Mouse (Mus musculus) cerebellum, postnatal 25 days (tissue): ENCODE measurements around the gene Prss34.

Experiments used
- DNase-seq, 2 experiments: peaks; one replicate each; pipeline ENCODE4 v3.0.0; 2021; ENCODE audit warnings: mixed read lengths in 2 of 2

Gene Prss34

DNA sequence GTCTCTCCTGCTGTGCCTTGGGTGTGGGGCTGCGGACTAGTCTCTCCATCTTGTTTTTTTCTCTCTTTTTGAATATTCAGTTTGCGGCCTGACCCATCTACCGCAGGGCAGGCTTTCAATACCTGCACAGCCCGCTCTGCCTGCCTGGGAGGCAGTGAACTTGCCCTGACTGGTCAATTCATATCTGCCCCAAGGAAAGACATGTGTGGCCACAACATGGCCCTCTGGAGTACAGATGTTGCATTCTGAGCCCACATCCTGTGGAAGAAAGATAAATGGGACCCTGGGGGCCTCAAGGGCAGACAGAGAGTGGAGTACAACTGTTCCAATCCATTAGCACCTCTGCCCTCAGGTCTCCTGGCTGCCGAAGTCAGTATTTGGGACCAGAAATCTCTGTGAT, at the start of gene Prss34:
Gene Prss34, plus strand, starts transcription at position 301 of the 400 bp plus-strand sequence.
- DNase-seq = no peak

DNA sequence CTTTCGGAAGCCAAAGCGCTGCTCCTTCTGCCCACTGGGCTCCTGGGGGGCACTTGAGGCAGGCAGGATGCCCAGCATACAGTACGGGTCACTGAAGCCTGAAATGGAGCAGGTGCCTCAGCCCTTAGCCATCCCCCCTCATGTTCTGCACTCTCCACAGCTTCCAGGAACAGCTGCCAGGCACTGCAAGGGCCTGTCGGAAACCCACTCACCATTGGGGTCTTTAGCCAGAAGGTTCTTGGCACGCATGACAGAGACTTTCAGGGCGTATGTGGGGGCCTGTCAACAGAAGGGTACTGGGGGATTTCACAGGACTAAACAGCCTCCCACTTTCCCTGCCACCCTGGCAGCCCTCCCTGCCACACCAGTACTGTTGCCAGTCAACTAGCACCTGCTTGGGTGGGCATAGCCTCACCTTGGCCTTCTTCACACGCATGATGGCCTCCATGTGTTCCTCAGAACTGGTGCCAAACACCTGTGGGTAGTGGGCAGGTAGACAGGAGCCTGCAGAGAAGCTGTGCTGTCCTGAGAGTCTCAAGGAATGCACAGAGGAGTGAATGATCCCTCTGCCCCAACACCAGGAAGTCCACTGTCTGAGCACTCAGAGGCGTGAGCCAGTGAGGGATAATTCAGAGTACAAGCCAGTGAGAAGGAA, 47.9 kb upstream of the Prss34 start:
- peak in 1 of 2 experiments; percentile 37 for DNase-seq

DNA sequence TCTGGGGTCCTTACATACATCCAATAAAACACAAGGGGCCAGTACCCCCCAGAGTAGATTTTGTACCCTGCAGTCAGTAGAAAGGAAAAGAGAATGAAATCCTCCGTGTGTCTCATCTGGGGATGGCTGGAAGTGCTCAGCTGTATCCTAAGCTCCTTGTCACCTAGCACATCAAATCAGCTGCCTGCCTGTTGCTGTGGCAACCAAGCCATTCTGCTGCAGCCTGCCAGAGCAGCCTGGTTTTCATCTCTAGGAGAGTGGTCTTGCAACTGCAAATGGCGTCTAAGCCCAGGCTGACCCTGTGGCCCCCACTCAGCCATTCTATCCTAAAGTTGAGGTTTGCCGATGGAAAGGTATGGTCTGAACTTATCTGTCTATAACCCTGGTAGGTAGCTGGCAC, 45.6 kb upstream of the Prss34 start:
- DNase-seq = no peak

DNA sequence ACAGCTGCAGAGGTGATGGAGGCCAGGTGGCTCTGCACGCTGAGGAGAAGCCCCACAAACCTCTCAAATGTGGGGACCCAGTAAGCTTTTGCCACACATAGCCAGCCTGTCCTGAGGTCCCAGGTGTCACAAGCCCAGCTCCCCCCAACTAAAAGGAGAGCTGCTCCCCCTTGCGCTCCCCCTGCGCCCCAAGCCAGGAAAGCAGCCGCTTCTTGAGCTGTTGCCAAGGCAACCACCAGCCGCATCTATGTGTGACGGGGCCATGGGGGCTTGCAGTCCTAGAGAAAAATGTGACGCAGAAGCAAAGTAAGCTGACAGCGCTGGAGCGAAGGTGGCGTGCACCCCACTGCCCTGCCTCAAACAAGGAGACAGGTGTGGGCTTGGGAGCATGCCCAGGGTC, 44.4 kb upstream of the Prss34 start:
- DNase-seq = no peak

DNA sequence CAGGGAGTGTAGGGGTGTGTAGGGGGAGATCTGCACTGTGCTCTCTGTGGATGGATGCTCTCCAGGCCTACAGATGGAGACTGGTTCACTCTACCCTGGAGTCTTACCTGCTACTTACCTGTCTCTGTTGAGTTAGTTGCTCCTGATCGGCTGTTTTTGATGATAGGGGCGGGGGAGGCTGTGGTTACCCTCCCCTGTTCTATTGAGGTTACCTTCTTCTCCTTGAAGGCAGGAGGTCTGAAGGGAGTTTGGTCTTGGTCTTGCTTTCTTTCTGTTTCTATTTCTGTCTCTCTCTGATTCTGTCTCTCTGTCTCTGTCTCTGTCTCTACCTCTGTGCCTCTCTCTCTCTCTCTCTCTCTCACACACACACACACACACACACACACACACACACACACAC, 43.1 kb upstream of the Prss34 start:
- DNase-seq = no peak

DNA sequence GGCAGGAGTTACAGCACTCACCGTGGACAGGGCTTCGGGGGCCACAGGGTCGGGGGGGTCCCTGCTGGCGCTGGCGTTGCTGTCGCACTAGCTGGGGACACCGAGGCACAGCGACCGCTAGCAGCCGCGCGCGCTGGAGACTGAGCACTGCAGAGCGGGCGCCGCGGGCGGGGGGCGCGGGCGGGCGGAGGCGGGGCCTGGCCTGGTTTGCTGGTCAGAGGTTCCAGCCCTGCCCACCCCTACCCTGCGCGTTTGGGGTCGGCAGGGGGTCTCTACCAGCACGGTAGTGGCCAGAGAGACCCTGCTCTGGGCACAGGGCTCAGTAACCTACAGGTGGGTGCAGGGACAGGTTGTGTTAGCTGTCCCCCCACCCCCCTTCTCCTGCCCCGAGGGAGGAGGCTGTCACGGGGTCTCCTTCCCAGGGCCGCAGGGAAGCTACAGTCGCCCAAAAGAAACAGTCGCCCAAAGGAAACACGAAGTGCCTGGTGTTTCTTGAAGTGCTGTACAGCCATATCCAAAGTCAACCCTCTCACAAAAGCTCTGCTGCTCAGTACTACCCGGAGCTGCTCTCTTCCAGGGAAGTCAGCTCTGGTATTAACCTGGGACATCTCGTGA, 41.9 kb upstream of the Prss34 start, which contains the start of gene Baiap3:
Gene Baiap3, minus strand, starts transcription at position 225 of the 615 bp plus-strand sequence.
- no peak for DNase-seq

DNA sequence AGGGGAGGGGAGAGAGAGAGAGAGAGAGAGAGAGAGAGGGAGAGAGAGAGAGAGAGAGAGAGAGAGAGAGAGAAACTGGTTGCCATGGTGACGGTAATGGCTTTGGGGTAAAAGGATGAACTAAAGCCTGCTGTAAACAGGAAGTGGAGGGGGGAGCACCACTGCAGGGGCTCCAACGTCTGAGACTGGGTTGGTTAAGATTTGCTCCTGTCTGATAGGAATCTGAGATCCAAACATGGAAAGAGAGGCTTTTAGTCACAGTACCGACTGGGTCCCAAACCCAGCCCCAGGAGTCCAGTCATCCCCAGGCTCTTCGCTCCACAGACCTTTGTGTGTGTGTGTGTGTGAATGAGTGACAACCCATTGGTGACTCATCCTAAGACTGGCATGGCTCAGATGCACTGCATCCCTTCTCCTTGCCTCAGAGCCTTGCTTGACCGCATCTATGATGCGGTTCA, 40.4 kb upstream of the Prss34 start:
- DNase-seq = no peak

DNA sequence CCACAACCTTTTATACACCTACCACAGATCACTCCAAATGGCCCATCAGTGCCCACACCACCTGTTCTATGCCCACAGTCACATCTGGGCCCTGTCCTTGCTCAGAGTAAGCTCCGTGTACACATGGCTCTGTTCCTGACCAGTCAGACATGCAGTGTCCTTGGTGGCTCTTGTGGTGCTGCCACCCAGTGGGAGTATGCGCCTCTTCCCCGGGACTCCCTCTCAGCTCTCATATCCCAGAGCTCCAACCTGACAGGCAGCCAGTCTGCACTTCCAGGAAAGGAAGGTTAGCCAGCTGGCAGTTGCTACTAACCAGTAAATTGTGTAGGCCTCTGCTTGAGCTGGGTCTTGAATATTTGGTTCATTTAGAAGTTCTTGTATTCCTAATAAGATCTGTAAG, 33.7 kb upstream of the Prss34 start:
- peak; percentile 45 to 59 for DNase-seq

DNA sequence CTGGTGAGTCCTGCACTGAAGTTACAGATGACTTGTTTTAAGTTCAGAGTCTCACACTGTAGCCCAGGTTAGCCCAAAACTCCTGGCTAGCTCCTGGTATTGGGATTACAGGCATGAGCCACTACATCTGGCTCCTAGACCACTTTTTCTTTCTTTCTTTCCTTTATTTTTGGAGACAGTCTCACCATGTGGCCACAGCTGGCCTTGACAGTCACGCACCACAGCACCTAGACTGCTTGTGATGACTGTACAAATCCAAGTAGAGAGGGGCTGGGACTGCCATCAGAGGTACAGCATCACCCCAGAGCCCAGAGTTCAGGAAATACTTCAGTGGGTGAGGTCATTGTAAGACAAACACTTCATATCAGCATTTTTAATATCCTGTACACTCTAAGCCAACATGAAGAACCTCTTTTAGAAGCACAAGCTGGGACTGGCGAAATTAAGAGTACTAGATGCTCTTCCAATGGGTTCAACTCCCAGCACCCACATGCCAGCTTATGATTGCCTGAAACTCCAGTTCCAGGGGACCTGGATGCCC, 27.3 kb upstream of the Prss34 start:
- DNase-seq = no peak

DNA sequence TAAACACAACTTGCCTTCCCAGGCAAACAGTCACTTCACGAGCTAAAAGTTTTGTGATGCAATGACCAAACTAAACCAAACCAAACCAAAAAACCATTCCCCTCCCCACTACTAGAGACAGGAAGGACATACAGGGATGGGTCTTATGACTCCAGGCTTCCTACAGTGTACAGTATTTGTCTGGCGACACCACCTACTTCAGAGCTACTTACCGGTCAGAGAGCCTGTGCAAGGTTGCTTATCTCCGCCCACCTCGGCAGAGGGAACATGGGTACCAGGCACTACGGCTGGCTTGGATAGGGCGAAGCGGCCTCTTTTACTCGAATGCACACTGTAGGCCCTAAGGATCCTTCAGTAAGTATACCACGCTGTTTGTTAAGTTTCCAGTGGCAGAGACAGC, 25.9 kb upstream of the Prss34 start:
- DNase-seq = no peak

DNA sequence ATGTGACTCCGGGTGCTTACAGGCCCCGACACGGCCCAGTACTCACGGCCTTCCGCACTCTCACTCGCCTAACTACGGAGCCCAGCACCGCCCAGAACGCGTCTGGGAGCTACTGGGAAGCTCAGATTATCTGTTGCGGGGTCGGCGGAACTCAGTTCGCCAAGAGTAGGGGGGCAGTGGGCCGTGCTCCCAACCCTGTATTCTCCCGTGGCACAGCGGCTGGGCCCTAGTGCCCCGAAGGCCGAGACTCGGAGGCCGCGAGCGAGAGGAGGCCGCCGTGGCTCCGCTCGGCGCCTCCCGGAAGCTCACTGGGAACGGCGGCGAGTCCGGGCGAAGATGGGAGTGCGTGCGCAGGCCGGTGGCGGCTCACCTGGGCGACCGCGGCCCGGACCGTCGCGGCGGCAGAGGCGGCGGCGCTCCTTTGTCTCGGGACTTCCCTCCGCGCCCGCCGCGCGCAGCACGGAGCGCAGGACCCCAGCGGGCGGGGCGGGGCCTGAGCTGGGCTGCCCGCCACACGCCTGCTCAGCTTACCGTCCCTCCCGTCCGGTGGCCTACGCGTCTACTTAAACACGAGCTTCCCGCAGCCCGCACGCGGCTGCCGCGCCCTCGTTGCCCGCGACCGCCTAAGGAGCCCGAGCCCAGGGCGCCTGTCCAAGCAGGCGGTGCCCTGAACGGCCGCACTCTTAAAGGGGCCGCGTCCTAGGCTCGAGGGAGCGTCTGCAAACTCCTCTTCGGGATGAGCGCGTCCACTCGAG, 25.1 kb upstream of the Prss34 start:
- peak; percentile 91 to 98 for DNase-seq

DNA sequence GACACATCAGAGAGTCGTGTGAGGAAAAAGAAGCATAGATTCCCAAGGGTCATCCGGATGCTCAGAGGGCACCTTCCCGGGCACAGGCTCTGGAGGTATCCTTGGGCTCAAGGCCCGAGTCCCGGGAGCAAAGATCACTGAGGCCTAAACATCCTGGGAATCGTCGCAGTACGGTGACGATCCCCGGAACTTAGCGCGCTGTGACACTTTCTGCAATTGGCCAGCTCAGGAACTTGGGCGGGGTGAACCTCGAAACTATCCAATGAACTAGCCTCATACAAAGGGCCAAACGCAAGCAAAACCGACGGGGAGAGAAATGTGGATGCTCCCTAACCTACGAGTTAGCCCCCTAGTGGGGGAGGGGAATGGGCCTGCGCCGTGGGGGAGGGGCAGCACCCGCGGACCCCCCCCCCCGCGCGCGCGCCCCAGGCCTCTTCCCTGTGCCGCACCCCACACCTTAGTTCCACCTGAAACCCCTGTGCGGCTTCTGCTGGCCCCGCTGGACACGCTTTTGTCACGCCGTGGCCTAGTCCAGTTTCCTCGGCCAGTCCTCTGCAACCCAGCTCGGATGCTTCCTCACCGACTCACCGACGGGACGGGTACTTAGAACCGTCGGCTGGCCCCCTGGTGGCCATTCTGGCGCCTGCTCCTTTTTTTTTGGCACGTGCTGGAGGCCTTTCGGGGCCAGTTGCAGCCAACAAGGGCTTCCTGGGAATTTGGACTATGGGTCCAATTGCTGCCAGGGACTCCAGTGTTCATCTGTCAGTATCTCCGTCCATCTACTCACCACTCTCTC, 24.3 kb upstream of the Prss34 start:
- DNase-seq = peak; percentile 93 to 99

DNA sequence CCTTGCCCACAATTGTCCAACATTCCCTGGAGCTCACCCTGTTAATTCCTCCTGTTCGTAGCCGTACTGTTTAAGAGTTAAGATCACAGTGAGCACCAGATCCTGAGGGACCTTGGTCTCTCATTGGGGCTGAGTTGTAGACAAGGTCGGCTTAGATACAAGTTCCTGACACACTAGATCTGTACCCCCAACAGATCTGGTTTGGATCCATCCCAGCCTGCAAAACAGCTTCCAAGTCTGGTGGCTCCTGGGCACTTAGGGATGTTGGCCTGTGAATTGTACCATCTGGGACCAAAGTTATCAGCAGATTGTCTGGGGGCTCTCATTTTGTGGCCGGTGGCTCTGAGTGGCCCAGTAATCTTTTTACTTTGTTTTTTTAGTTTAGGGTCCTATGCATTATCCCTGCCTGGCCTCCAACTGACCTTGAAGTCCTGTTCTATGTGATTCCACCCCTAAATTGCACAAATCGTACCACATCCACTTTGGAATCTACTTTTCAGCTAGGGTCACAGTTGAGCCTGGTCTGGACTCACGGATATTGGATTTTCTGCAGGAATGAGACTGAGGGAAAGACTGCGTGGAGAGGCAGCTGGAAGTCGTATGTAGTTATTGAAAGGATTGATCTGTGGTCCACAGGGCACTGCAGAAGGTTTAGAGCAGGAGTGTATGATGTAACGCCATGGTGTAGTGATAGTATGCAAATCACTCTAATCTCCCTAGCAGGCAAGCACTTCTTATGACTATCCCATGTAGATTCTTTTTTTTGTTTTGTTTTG, 23.4 kb upstream of the Prss34 start, which contains the start of gene Ube2i:
Gene Ube2i, minus strand, starts transcription at position 52 of the 776 bp plus-strand sequence.
- DNase-seq = peak in 1 of 2 experiments; percentile 27

DNA sequence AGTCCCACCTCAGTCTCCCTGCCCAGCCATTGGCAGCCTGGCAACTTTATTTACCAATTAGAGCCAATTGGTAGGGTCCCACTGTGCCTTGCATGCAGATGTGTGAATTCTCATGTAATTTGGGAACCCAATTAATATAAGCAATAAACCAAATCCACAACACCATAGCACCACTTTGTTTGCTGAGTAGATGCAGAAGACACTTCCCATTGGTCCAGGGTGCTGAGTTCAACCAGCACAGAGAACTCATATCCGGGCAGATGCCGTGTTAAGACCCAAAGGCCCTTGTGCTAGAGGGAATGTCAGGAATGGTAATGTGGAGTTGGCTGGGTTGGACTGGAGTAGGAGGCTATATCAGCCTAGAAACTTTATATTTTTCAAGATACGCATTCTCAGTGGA, 22.4 kb upstream of the Prss34 start:
- DNase-seq = no peak

DNA sequence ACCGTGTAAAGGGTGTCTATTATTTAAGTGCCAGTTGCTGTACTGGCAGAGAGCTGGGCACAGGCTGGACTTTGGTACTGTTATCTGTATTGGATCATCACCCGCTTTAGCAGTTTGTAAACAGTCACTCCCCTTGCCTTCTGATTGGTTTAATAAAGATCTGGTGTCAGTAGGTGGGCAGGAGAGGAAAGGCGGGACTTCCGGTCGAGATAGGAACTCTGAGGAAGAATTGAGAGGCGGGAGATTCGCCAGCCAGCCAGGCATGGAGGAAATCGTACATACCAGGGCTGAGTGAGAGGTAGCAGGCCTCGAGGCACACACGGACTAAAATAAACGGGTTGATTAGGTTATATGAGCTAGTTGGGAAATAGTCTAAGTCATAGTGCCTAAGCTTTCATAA, 16.1 kb upstream of the Prss34 start:
- peak; percentile 32 to 44 for DNase-seq

DNA sequence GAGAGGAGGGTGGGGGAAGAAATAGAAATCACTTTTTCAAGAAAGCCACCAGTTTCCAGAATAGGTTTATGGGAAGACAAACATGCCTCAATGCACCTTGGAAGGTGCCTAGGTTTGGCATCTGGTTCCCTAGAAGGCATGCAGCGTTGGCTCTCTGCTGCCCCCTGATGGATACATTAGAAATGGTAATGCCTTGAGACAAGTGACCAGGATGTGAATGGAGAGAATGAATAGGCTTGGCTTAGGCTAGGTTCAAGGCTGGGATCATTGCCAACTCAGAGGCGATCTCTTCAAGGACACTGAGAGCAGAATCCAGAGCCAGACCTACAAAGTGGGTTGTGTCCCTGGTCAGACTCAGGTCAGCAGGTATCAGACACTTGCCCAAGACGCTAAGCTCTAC, 13.2 kb upstream of the Prss34 start:
- DNase-seq = peak; percentile 80 to 86

DNA sequence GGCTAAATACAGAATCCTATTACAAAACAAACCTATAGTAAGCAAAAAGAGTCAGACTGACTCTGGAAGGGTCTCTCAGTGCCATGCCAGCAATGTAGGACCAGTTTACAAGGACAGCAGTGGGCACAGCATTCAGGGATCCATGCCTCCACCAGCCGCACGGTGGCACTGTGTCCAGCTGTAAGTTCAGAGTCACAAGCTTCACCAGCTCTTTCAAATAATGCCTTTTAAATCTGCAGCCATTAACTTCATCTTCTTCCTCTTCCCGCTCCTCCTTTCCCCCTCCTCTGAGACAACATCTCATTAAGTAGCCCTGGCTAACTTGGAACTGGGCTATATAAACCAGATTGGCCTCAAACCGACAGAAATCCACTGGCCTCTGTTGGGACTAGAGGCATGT, 9.4 kb upstream of the Prss34 start:
- DNase-seq = peak; percentile 35 to 66

DNA sequence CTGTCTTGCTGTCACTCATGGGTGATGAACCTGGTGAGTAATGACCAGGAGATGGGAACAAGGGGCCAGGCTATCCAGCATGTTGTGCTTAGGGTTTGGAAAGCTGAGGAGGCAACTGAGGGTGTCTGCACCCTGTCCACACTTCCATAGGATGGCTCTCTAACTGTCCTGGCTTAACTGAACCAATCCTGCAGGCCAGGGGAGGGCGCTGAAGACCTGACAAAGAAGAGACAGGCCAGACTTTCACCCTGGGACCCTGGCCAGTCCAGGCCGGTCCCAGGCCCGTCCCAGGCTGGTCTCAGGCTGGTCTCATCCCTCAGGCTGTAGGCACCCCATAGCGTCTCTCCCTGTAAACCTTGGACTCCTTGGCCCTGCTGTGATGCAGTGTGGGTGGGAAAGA, 7.8 kb upstream of the Prss34 start:
- no peak for DNase-seq

DNA sequence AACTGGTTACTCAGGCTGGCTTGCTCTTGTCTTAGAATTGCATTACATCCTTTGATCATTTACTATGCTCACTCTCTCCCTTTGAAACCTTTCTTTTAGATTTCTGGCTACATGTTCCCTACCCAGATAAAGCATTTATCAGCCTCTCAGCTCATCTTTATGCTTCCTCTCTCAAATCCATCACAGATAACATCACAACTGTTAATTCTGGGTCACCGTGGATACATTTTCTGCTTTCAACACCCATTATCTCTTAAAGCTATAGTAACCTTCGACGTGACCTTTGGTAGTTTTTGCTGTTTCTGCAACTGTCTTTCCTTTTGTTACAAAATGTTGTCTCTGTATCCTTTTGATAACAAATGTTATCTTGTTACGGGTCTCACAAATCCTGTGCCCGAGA, 4.7 kb upstream of the Prss34 start:
- no peak for DNase-seq

DNA sequence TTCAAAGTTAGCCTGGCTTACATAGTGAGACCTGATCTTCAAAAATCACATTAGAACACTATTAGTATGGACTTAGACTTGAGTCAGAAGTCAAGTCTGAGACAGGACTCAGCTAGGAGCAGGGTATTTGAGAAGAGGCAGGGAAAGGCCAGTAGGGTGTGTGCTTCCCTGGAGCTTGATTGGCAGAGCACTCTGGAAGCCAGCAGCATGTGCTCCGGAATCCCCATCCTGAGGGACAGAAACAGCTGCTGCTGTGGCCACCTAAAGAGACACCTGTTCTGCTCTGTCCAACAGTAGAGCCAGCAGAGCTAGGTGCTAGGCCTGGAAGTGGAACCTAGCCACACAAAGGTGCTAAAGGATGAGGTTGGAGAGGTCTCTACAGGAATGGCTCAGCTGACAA, 4.1 kb upstream of the Prss34 start:
- DNase-seq = no peak

DNA sequence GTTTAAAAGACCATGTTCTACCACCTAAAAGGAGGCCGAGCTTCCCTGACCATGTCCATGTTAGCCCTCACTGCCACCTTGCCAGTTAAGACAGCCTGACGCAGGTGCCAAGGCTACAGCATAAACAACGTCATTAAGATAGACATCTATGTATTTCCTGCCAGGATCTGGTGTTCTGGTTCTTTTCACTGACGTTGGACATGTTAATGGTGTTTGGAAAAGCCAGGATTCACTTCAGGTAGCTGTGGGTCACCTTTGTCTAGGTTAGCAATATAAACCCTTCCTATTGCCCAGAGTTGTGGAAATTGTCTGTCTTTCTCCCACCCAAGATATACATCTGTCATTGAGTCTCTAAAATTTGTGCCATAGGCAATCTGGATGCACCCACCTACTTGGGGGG, 10.2 kb downstream of the Prss34 start, which contains the start of gene Prss28:
Gene Prss28, plus strand, starts transcription at position 301 of the 400 bp plus-strand sequence.
- DNase-seq = no peak

DNA sequence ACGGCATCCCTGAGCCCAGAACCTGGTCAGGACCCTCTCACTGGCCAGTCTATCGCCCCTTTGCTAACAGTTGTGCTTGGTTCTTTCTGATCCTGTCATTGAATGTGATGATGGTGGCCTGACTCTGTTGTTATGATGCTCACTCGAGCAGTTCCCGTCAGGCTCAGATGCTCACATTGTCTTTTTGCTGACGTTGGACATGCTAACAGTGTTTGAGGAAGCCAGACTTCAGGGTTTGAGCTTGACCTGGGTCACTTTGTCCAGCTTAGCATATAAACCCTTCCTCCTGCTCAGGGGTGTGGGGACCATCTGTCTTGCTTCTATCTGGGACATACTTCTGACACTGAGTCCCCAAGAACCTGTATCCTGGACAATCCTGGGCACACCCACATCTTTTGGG, 20.2 kb downstream of the Prss34 start, which contains the start of gene Prss29:
Gene Prss29, plus strand, starts transcription at position 301 of the 400 bp plus-strand sequence.
- no peak for DNase-seq
